Mouse (Mus musculus) adrenal gland, postnatal 36 days (tissue): ENCODE measurements around the gene Atp11a. TPM values are rescaled to one million over a fixed set of nuclear protein-coding genes. Genes with fewer than 3 reads are reported as not detected.
A peak's percentile ranks its signal among the peaks of the same experiment; 100 is the strongest.

ENCODE experiments used
- DNase-seq, 2 experiments: peaks; one replicate each; pipeline ENCODE4 v3.0.0; 2021; ENCODE audit warnings: mixed read lengths in 1 of 2
- long read RNA-seq, 2 experiments: library from polyadenylated mRNA; stranded (forward); transcript quantifications; one replicate each; pipeline ENCODE4 v2.0.0; 2021; ENCODE audit warnings: borderline sequencing depth in 2 of 2
- total RNA-seq, 2 experiments: library from RNA; stranded (reverse); gene quantifications; 2 replicates each; pipeline ENCODE4 v1.2.3; 2021

The Atp11a gene
- 100 to 1,000 TPM; 121 to 149 TPM for total RNA-seq
- long read RNA-seq, experiment 1, partial matches to known transcripts: 2 of 15 reads
- long read RNA-seq, experiment 1, other reads (novel, unspliced or antisense): 13 of 15 reads
- long read RNA-seq, experiment 2, partial matches to known transcripts: 2 of 7 reads
- long read RNA-seq, experiment 2, other reads (novel, unspliced or antisense): 5 of 7 reads

DNA sequence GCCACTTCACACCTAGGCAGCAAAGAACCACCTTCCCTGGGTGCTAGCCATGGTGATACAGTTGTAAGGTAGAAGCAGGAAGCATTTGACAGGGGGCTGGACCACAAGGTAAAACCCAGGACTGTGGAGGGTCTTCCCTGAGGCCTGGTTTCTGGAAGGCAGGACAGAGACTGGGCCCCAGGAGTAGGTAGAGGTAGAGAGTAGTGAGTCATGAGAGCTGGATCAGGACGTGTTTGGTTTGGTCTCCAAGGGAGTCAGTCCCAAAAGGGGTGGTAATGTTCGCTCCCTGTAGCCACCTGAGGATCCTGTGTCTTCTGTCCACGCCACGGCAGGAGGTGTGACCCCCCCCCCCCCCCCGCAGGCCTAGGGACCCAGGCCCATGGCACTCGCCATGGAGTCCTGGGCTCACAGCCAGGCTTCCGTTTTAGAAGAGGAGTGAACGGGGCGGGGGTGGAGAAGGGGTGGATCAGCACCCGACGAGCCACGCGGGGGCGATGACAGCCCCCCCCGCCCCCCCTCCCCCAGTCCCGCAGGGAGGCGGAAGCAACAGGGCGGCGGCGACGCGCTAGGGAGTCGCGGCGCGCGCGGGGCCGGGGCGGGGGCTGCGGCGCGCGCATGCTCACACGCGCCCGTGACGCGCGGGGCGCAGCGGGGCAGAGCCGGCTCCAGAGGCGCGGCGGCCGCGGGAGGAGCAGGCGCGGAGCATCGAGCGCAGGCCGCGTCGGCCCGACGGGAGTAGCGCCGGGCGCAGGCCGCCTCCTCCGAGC lies at the start of gene Atp11a:
Gene Atp11a (plus strand): TSS at position 624 of the 767 bp plus-strand sequence.
- peak; percentile 80 to 88 for DNase-seq

DNA sequence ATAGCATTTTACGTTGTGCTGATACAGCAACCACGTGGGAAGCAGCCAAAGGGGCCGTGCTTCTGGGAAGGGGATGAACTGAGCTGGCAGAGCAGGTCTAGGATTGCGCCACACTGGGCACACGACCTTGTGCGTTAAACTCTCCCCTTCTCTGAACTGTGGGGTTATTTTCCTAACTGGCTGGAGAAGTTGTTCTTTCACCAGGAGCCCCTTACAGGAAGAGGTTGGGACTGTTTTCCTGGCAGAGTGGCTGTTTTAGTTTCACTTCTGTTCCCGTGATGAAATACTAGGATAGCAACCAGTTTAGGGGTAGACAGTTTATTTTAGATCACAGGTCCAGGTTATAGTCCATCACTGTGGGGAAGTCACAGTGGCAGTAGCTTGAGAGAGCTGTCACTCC lies 45.2 kb upstream of the Atp11a start:
- DNase-seq: peak; percentile 64 to 70

DNA sequence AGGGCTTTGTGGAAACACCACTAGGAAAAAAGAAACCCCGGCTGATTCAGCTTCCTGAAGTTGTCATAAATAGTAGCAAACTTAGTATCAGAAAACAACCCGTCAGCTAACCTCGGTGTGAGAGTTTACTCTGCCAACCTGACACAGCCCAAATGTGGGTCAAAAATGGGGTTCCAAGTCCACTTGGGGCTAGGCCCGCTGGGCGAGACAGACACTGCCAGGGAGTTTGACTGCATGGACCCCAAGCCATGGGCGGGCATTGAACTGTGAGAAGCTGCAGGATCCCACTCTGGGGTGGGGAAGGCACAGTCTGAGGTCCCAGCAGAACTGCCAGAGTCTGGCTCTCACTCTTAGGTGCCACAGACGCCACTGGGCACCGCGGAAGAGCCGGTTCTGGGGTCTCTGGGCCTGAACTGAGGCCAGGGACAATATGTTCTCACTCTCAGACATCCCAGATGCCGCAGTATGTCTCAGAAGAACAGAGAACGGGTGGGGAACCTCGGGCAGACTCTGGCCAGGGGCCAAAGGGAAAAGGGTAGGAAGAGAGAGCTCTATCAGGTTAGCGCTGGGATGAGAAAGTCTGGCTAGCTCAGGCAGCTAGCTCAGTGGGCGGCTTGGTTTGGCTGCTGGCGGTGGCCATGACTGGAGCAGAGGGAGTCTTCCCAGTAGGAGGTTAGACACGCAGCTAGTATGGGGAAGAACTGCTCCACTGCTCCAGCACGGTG lies 40.8 kb upstream of the Atp11a start:
- DNase-seq: no peak

DNA sequence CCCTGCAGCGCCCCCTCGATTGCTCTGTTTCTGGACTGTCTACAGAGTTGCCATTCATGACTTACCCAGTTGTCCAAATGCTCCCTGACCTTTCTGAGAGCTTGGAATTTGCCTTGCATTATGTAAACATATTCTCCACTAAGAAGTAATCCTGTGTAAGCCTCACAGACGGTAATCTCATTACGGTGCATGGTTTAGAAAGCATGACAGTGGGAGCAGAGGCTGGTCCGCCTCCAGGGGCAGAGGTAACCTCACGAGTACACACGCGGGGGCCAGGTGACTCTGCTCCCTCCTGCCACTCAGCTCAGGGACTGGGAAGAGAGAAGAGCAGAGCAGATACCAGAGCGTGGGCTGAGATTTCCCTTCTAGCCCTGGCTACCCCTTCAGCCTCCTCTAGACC lies 37.7 kb upstream of the Atp11a start:
- no peak for DNase-seq

DNA sequence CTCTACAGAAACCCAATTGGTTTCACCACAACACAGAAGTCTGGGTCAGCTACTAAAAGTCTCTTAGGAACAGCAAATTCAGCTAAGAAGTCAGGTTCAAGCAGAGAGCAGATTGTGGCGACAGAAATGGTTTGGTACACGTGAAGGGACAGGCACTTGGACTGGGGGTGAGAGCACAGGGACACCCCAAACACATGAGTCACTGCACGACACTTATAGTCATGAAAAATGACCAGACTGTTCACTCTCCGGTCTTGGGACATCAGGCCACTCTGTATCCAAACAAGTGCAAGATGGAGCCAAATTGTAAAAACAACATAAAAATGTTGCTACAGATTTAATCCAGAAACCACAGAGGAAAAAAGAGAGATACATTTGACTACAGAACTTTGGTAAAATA lies 28.2 kb upstream of the Atp11a start:
- DNase-seq: peak; percentile 37 to 41

DNA sequence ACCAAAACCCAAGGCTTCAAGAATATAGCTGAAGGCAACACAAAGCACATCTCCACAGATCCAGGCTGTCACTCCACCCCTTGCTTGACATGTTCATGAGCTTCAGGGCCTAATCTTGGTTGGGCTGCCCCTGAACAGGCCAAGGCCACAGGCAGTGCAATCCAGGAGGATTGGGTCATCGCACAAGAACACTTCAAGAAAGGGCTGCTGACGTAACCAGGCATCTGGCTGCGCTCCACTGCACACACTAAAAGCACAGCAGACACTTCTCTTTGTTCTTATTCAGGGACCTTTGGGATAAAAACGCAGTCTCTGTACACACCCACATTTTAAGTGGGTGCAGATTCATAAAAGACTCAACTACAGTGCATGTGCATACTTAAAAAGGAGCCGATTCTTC lies 26.0 kb upstream of the Atp11a start:
- DNase-seq: peak; percentile 82 to 88

DNA sequence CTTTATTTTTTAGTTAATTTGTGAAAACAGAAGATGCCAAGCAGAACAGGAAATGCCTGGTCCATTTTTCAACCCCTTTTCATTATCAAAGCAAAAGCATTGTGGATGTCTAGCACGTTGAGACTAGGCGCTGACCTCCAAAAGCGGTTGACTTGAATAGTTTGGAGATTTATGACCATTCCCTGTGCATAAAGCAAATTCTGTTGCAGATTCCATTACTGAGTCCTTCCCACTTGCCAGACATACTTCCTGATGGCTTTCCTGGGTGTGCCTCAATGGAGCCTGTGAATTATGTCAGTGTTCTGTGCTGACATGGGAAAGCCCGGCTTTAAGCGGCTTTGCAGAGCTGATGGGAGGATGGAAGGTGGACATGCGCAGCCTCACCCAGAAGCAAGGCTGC lies 24.4 kb upstream of the Atp11a start:
- DNase-seq: no peak

DNA sequence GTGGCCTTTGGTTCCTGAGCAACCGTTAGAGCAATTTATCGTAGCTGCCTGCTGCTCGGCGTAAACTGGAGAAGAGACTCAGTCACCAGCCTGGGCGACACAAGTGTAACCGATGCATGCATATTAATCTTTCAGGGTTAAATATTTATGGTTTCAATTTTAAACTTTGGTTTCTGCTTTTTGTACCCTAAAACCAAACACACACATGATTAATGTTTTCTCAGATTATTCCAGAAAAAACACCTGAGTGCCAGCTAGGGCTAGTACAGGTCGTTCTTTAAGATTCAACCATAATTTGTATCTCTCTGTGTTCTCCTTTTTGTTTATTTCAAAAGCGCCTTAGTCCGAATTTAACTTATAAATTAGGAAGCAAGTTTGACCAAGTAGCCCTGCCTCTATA lies 17.7 kb upstream of the Atp11a start:
- no peak for DNase-seq

DNA sequence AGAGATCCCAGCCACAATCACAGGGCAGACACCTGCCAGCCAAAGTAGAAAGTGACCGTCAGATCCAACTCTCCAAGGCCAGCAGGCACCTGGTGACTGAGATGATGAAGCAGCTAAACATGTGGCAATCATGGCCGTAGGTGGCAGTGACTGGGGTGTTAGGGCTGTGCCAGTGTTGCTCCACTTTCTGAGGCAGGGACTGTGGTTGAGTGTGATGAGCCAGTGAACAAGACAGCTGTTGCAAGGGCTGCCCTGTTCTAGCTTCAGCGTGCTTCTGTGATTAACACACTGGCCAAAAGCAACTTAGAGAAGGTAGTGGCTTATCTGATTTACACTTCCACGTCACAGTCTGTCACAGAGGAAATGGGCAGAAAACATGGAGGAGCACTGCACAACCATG lies 13.4 kb upstream of the Atp11a start:
- DNase-seq: no peak

DNA sequence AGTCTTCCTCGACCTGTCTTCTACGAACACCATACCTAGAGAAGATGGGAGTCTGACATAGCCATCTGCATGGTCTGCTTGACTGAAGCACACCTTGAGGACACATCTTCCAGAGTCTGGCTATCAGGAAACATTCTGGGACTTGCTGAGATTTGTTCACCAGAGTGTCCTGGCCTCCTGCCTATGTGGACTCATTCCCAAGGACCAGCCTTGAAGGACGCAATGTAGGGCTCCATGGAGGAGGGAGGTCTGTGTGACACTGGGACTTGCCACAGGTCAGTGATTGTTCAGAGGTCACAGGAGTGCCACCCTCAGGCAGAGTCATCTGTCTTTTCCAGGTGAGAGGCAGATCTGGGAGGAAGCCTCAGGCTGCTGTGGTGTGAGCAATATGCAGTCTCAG lies 8.6 kb upstream of the Atp11a start:
- DNase-seq: peak; percentile 75 to 83

DNA sequence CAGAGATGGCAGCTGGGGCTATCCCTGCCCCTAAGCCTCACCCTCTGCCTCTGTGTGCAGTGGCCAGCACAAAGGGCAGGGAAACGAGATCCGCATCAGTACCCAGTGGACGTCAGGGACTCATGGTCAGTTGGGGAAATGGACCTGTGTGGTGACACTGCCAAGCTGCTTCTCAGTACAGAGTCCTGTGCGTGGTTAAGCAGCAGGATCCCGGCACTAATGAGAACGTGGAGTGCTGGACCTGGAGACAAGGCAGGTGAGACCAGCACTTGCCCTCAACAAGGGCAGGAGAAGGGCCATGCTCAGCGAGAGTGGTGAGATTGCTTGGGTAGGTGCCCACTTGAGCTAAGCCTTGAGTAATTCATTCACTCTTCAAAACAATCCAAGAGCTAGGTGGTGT lies 7.7 kb upstream of the Atp11a start:
- DNase-seq: no peak

DNA sequence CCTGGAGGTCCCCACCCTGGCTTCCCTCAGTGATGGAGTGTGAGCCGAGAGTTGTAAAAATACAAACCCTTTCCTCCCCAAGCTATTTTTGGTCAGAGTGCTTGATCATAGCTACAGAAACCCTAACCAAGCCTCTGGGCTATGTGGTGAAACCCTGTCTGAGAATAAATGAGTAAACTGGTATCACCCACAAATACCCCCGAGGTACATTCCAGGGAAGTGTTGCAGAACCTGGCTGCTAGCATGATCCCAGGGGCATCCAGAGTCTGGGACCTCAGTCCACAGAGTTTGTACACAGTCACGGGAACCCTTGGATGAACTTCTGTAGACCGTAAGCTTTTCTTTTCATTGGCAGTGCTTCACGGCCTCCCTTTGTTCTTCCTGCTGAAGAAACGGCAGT lies 3.8 kb upstream of the Atp11a start:
- DNase-seq: no peak

DNA sequence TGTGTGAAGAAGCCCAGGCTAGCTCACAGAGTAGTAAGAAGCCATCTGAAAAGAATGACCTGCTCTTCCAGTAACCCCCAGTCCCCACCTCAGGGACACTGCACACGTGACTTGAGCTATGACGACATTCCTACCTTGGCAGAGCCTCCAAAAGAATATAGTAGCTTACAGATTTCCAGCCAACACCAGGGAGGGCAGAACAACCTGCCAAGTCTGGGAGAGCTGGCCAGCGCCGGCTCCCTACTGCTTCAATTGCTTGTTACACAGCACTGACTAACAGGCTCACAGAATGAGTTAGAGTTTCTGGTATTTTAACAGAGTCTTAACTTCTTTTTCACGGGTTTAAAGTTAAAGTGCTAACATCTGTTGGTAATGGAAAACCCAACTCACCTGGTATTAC lies 2.7 kb upstream of the Atp11a start:
- DNase-seq: no peak

DNA sequence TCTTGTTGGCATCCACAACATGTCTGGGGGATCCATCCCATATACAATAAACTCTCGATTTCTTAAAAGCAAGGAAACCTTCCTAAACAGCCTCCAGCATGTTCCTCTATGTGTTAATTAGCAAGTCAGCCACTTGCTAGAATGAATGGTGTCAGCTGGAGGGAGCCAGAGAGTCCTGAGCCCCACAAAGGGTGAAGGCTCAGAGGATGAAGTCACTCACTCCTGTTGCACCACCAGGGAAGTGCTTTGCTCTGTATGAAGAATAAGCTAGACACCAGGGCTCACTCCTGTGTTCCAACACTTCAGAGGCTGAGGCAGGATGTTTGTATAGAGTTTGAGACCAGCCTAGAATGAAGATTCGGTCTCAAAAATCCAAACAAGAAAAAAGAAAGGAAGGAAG lies 1.5 kb upstream of the Atp11a start:
- DNase-seq: peak; percentile 34 to 35

DNA sequence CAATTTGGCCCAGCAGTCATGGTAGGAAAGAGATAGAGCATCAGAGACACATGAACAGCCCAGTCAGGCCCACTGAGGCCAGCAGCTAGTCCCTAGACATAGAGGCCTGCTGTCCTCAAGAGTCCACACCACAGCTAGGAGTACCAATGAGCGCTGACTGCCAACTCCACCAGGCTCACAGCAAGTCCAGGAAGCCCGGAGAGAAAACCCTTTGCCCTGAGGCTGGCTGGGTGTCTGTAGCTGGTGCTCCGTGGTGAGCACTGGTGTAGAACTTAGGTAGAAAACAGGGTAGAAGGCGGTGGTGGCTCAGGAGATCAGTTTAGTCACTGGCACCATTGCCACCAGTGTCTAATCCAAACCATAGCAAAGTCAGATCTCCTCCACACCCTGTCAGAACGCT lies 988 bp upstream of the Atp11a start:
- no peak for DNase-seq

DNA sequence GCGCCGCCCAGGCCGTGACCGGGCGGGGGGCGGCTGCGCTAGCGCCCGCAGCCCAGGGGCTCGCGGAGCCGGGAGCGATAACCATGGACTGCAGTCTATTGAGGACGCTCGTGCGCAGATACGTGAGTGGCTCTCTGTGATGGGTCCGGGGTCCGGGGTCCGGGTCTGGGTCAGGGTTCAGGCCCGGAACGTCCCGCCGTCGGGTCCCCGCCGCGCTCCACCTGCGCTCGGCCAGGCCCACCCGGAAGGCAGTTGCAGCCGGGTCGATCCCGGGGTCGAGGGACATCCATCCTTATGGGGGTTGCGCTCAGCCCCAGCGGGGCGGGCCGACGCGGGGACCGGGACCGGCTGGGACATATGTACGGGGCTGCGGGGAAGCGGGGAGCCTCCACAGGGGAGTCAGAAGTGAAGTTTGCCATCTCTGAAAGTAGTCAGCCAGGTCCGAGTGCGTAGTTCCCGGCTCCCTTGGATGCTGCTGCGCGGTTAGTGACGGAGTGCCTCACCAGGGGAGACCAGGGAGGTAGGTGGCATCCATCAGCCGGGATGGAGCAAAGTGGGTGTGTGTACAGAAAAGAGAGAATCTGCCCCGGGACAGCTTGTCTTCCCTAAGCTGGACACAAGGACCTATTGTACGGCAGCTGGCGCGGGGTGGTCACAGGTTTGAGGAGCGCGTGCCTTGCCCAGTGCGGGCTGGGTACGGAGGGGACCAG lies 572 bp downstream of the Atp11a start:
- peak; percentile 25 to 56 for DNase-seq

DNA sequence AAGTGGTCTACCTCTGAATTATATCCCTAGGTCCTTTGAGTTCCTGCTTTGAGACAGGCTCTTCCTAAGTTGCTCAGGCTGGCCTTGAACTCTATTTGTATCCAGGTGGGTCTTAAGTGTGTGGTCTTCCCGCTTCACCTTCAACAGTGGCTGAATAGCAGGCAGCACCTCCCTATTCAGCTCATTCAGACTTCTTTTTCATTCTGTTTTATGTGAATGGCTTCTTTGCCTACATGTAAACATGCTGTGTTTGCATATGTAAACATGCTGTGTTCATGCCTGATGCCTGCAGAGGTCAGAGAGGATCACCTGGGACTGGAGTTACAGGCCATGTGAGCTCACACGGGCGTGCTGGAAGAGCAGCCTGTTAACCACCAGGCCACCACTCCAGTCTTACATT lies 3.1 kb downstream of the Atp11a start:
- no peak for DNase-seq

DNA sequence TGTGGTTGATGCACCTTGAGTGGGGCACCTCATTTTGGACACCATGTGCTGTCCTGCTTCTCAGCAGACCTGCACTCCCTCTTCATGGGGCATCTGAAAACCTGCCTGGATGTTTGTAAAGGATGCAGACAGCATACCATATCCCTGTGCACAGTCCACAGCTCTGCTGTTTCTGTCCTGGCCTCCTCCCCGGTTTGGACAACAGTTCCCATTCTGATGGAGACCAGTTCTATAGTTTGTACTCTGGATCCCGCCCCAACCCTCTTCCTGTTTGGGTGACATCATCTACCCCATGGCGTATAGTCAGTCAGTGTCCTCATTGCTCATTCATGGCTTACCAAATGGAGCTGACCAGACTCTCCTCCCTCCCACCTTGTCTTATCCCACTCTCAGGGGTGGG lies 5.1 kb downstream of the Atp11a start:
- DNase-seq: no peak

DNA sequence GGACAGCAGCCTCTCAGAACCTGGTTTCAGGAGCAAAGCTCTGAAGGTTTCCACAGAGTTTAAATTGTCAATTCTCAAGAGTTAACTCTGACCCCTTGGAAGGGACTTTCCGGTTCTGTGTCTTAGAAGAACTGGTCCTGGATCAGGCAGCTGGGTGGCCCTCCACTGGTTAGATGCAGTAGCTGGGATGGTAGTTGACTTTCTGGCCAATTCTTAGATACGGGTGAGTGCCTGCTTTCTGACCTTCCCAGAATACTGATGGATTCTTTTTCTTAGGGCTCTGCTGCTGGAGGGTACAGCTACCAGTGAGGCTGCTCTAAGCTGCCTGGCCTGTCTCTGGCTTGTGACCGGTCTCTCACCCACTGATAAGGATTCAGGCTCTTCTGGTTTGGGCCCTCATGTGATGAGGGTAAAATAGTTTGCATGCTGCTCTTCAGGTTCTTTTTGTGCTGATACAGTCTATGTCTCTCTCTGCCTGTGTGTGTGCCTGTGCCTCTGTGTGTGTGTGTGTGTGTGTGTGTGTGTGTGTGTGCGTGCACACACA lies 6.8 kb downstream of the Atp11a start:
- DNase-seq: no peak

DNA sequence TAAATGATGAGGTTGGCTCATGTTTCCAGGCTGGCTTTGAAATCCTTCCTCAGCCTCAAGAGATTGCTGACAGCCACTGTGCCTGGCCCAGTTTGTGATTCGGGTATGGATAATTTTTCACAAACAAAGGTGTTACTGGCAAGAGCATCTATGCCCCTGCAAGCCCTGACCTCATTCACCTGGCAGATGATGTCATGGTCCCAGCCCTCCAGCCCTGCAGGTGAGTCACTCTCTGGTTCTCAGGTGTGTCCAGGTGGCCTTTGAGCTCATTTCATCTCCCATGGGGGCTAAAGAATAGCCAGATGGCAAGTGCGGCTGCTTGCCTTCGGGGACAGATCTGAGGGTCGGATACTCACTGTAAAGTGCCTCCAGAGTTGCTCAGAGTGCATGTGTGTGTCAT lies 8.2 kb downstream of the Atp11a start:
- DNase-seq: no peak

DNA sequence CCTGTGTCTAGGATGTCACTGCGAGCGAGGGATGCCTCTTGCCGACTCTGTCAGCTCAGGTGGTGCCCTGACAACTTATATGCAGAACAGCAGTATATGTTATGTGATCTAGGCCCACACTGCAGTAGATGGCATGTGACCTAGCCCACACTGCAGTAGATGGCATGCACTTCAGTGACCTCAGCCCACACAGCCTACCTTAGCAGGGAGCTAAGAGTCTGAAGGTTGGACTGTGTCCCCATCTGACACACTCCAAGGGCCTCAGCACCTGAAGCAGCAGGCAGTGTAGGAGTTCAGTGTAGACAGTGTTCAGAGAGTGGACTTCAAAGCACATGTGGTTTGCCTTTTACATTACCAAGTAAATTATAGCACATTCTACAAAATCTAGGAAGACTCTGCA lies 10.4 kb downstream of the Atp11a start:
- DNase-seq: no peak

DNA sequence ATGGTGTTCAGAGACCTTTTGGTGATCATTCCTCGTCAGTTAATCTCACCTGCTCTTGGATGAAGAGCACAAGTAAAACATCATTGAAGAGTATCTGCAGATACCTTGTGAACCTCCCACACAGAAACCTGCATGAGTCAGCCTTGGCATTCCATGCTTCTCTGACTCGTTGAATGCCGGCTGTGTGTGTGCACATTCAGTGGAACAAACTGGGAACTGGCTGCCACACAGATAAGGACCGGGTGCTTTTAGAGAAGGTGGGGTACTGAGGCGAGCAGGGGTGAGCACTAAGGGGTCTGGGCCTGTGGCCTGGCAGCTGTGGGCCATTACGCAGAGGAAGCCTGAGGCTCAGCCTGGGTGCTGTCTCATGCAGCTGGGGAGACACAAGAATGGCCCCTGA lies 11.9 kb downstream of the Atp11a start:
- no peak for DNase-seq

DNA sequence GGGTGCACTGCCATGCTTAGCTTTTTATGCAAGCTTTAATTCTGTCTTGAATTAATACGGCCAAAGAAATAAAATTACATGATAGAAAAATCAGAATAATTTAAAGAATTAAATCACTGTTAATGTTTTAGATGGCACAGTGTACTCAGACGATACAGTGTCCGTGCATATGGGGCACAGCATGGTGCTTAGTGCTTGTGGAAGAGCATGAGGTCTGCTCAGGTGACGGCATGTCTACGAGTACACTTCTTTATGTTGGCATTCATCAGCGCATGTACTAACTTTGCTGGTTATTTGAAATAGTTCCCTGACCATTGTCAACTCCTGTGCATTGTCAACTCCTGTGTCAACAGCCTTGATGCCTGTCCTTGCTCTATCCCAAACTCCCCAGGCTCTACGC lies 12.5 kb downstream of the Atp11a start:
- DNase-seq: no peak
